Mouse (Mus musculus) stomach, embryonic 14.5 days (tissue): ENCODE results near the gene Sept9. TPM values are rescaled to one million over a fixed set of nuclear protein-coding genes. Genes with fewer than 3 reads are reported as not detected.
A peak's percentile ranks its signal among the peaks of the same experiment; 100 is the strongest.

Source experiments
- ATAC-seq: fragments of 200-750 bp; cut with Nextera tagmentation; 2 replicates; pipeline ENCODE4 v1.8.0; 2017; ENCODE audit warnings: low read depth, moderate TSS enrichment; ENCODE audit not compliant: insufficient number of reproducible peaks, insufficient read depth, low FRiP score
- H3K27ac ChIP-seq: fragments of 300-500 bp; sonication (generic); 2 replicates; pipeline ENCODE4 v1.5.1; 2014; ENCODE audit warnings: mild to moderate bottlenecking, low read length, moderate library complexity, mixed read lengths
- H3K27me3 ChIP-seq: fragments of 300-500 bp; sonication (generic); 2 replicates; pipeline ENCODE4 v1.6.1; 2014; ENCODE audit warnings: low read length, control low read depth, mixed read lengths; ENCODE audit not compliant: control insufficient read depth, insufficient read depth
- H3K36me3 ChIP-seq: fragments of 300-500 bp; sonication (generic); 2 replicates; pipeline ENCODE4 v1.6.1; 2014; ENCODE audit warnings: mild to moderate bottlenecking, control low read depth, low read length, moderate library complexity, mixed read lengths; ENCODE audit not compliant: control insufficient read depth, insufficient read depth
- H3K4me1 ChIP-seq: fragments of 300-500 bp; sonication (generic); 2 replicates; pipeline ENCODE4 v1.6.1; 2014; ENCODE audit warnings: low read length, control low read depth, mixed read lengths; ENCODE audit not compliant: control insufficient read depth, insufficient read depth
- H3K4me2 ChIP-seq: fragments of 300-500 bp; sonication (generic); replicated peaks from 2 replicates; pipeline ENCODE4 v1.6.1; 2014; ENCODE audit warnings: low read depth, low read length, control low read depth
- H3K4me3 ChIP-seq: fragments of 300-500 bp; sonication (generic); 2 replicates; pipeline ENCODE4 v1.5.1; 2014; ENCODE audit warnings: low read depth, low read length, control low read depth
- H3K9ac ChIP-seq: fragments of 300-500 bp; sonication (generic); replicated peaks from 2 replicates; pipeline ENCODE4 v1.6.1; 2014; ENCODE audit warnings: low read depth, mild to moderate bottlenecking, control low read depth, low read length, moderate library complexity, mixed read lengths
- H3K9me3 ChIP-seq: fragments of 300-500 bp; sonication (generic); 2 replicates; pipeline ENCODE4 v1.6.1; 2016; ENCODE audit warnings: low read depth, low read length, control low read depth; ENCODE audit not compliant: control insufficient read depth
- WGBS: fragments of 180-500 bp; shearing (Covaris S2); extraction: QIAGEN DNeasy Blood & Tissue Kit; methylation state at CpG from one replicate; pipeline ENCODE4 v1.1.7; 2014; 5-methylcytosine and 5-hydroxymethylcytosine counted together
- polyA plus RNA-seq: library from polyadenylated mRNA; unstranded; fragments of >200 nt; fragmentation: Nextera tagmentation; extraction: Ambion mirVana; gene quantifications from 2 replicates; pipeline ENCODE4 v1.2.1, GENCODE M21; 2014

Sept9 gene
- polyA plus RNA-seq, 1 experiment from 2014 or later, result 106 TPM

DNA sequence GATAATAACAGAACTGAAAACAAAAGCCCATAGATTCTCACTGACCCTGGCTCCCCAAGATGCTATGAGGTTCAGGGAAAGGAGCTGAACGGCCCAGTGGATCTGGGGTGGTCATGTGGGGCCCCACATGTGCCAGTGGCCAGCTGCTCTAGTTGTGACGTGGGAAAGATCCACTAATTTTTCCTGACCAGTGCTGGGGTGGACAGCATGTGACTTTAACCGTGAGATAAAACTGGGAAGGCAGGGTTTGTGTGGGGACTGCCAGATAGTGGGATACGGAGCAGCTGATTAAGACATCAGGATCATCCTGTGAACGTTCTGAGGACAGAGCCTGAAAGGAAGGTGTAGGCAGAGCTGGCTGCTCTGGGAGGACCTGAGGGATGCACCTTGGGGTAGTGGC, 48.1 kb downstream of the Sept9 start:
- H3K9ac ChIP-seq, result no peak overlapping the region
- ATAC-seq, result no peak
- no peak overlapping the region for H3K4me3 ChIP-seq
- H3K27me3 ChIP-seq, result no peaks in the 10 kb centered on the region
- peaks cover 26% of the 10 kb centered on the region for H3K4me1 ChIP-seq
- no peaks in the 10 kb centered on the region for H3K9me3 ChIP-seq
- WGBS, result 71% methylated on average over 5 of the region's 5 CpGs
- no peak overlapping the region for H3K4me2 ChIP-seq
- no peak overlapping the region for H3K27ac ChIP-seq
- no peaks in the 10 kb centered on the region for H3K36me3 ChIP-seq

DNA sequence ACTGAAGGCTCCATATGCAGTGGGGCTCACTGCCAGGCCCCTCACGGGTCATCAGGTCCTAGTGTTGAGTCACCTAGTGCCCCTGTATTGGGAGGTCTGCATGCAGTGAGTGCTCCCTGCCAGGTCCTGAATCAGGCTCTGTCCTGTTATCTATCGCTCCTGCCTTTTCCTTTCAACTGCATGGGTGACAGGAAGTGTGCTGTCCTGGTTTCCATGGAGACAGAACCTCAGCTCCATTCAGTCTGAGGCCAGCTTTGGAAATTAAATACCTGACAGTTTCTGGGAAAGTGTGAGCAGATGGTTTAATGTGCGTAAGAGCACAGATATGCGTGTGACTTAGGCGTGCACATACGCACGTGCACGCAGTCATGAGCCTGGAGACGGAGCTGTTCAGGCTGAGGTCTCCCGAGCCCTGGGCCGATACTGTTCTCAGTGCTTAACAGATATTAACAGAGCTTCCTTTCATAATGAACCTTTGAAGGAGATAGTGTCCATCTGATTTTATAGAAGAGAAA, 49.3 kb downstream of the Sept9 start:
- Histone ChIP-seq H3K9me3 (no peaks in the 10 kb centered on the region), H3K27me3 (no peaks in the 10 kb centered on the region), H3K4me2 (no peak overlapping the region), H3K27ac (no peak overlapping the region; the same call in 1 of the 2 replicates), H3K9ac (no peak overlapping the region), H3K36me3 (no peaks in the 10 kb centered on the region), H3K4me3 (no peak overlapping the region), H3K4me1 (peaks cover 34% of the 10 kb centered on the region)
- WGBS, result 40% methylated on average over 11 of the region's 11 CpGs
- peak; percentile 33; the same call in 1 of the 2 replicates for ATAC-seq

DNA sequence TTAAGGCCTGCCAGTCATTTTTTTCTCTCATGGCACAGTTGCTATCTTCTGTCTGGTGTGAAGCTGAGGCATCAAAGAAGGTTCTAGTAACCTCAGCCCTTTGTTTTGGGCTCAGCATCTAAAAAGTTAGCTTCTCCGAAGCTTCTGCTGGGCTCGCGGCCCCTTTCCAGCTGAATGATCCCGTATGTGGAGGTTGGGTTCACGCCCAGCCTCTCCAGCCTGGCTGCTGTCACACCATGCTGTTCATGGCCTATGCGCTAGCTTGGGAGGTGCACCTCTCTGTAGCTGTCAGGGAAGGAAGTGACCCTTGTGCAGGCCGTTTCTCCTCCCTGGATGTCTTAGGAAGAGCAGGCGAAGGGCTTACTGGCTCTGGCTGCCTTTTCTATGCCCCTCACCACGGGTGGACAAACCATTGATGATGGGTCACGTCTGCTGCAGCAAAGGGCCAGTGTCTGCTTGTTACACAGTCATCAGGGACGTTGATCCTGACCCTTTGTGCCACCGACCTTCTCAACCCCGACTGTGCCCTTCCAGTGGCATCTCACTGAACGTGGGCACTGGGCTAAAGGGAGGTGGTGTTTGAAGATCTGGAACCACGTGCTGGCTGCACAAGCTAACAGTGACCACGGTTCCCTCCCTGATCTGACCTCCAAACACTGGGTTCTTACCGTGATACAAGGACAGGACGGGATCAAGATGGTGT, 50.0 kb downstream of the Sept9 start:
- WGBS, result 73% methylated on average over 18 of the region's 18 CpGs
- no peak for ATAC-seq
- H3K4me2 ChIP-seq, result no peak overlapping the region
- H3K27ac ChIP-seq, result no peak overlapping the region; the same call in 1 of the 2 replicates
- H3K36me3 ChIP-seq, result no peaks in the 10 kb centered on the region
- H3K4me3 ChIP-seq, result no peak overlapping the region
- no peaks in the 10 kb centered on the region for H3K27me3 ChIP-seq
- H3K4me1 ChIP-seq, result peaks cover 40% of the 10 kb centered on the region
- H3K9me3 ChIP-seq, result no peaks in the 10 kb centered on the region
- H3K9ac ChIP-seq, result no peak overlapping the region

DNA sequence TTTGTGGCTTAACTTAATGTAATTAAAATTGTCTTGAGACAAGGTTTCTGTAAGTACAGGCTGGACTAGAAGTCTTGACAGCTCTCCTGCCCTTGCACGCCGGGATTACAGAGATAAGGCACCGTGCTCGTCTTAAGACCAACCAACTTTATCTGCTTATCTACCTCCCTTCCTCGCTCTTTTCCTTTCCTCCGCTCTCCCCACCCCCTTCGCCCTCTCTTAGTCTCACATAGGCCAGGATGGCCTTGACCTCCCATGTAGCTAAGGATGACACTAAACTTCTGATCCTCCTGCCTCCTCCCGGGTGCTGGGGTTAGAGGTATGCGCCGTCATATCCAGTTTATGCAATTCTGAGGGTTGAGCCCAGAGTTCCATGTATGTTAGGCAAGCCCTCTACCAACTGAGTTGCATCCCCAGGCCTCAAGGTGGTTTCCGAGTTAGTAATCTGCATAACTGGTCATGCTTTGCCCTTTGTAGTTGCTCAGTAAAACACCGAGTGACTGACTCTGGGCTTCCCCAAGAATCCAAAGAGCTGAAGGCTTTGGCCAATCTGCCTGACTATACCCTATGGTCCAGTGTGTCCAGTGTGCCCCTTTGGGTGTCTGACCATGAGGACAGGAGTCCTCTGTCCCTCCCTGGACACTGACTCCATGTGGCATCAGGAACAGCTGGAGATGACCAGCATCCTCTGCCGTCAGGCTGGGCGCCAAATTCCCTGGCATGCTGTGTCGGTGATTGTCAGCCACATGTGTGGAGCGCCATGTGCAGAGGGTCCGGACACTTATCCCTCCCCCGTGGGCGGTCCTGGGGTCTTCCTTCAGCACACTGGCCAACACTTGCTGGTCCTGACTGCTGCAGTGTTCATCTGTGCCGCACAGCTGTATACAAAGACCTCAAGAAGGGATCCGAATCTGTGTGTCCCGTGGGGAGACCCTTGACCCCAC, 50.8 kb downstream of the Sept9 start:
- H3K9me3 ChIP-seq, result no peaks in the 10 kb centered on the region
- no peak overlapping the region for H3K4me2 ChIP-seq
- no peak overlapping the region for H3K9ac ChIP-seq
- no peak for ATAC-seq
- no peaks in the 10 kb centered on the region for H3K36me3 ChIP-seq
- H3K4me1 ChIP-seq, result peaks cover 44% of the 10 kb centered on the region
- no peak overlapping the region for H3K4me3 ChIP-seq
- WGBS, result 87% methylated on average over 22 of the region's 22 CpGs
- no peak overlapping the region for H3K27ac ChIP-seq
- no peaks in the 10 kb centered on the region for H3K27me3 ChIP-seq

DNA sequence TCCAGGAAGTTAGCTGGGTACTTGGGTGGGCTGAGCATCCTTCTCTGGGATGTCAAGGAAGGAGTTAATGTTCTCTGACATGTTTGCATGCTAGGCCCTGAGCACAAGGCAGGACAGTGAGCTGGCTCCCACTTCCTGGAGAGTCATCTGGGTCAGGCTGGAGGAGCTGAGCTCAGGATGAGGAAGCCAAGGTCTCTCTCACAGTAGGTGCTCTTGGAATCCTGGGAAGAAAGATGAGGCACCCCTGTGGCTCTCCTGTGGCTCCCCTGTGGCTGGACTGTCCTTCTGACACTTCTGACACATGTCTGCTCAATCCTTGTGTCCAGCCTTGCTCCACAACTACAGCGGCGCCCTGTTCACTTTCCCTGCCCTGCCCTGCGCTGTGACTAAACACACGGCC, 52.3 kb downstream of the Sept9 start:
- no peak overlapping the region for H3K4me3 ChIP-seq
- no peak overlapping the region for H3K9ac ChIP-seq
- H3K4me2 ChIP-seq, result no peak overlapping the region
- H3K9me3 ChIP-seq, result no peaks in the 10 kb centered on the region
- H3K27ac ChIP-seq, result no peak overlapping the region
- peaks cover 44% of the 10 kb centered on the region for H3K4me1 ChIP-seq
- no peak for ATAC-seq
- no peaks in the 10 kb centered on the region for H3K27me3 ChIP-seq
- WGBS, result 76% methylated on average over 4 of the region's 4 CpGs
- no peaks in the 10 kb centered on the region for H3K36me3 ChIP-seq

DNA sequence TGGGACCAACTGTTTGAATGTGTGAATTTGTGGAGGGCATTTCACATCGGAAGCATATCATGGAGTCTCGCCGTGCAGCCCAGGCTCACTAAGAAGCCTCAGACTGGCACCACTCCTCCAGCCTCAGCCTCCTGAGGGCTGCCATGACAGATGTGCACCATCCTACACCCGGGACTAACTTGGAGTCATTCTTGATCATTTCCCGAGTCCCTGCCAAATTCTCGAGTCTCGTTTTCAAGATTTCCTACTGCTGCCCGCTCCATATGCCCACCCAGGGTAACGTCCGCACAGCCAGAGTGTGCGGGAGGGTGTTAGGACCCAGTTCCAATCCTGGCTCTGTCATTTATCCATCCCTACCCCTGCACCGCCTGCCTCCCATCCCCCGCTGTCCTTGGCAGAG, 53.4 kb downstream of the Sept9 start:
- Histone ChIP-seq H3K4me1 (peaks cover 41% of the 10 kb centered on the region), H3K9me3 (no peaks in the 10 kb centered on the region), H3K27ac (no peak overlapping the region), H3K4me3 (no peak overlapping the region), H3K27me3 (no peaks in the 10 kb centered on the region), H3K36me3 (no peaks in the 10 kb centered on the region), H3K9ac (no peak overlapping the region), H3K4me2 (no peak overlapping the region)
- no peak for ATAC-seq
- WGBS, result 82% methylated on average over 13 of the region's 13 CpGs

DNA sequence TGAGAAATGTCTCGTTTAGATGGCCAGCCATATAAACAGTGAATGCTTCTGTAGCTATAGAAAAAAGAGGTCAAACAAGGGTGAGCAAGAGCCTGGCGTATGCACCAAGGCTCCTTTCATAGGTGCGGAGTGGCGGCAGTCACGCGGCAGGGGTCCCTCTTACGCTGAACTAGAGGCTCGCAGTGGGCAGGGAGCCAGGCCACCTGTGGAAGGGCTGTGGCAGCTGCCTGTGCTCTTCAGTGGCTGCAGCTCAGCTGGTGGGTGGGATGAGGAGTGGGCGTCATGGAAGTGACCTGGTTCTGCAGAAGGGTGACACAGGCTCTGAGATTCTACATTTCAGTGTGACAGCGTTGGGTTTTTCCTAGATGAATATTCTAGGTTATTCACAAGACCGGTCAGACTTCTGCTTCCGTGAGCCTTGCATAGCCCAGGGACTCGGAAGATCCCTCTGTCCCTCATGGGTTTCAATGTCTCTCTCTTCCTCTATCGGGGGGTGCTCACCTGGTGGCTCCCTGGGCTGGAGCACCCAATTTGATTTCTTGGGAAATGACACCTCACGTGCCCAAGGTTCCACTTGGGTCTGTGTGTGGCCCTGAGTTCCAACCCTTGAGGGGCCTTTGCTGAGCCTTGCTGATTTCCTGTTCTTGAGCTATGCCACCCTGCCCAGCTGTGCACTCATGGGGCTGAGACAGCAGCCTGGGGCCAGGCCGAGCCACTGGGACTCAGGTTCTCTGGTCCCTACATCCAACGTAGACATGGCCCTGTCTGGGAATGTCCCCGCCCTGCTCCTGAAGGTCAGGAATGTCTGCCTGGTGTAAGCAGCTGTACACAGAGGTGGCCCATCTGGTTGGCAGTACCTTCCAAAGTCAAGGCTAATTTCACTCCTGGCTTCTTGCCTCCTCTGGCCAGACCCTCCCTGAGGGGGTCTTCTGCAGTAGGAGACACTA, 55.0 kb downstream of the Sept9 start:
- Histone ChIP-seq H3K4me1 (peaks cover 29% of the 10 kb centered on the region), H3K9me3 (no peaks in the 10 kb centered on the region), H3K27ac (no peak overlapping the region), H3K9ac (no peak overlapping the region), H3K4me2 (0 out of 2 replicates have a peak overlapping the region, but pooled peaks have one; percentile 5), H3K36me3 (no peaks in the 10 kb centered on the region), H3K4me3 (no peak overlapping the region), H3K27me3 (no peaks in the 10 kb centered on the region)
- peak; percentile 60; the same call in 1 of the 2 replicates for ATAC-seq
- WGBS, result 43% methylated on average over 18 of the region's 18 CpGs

DNA sequence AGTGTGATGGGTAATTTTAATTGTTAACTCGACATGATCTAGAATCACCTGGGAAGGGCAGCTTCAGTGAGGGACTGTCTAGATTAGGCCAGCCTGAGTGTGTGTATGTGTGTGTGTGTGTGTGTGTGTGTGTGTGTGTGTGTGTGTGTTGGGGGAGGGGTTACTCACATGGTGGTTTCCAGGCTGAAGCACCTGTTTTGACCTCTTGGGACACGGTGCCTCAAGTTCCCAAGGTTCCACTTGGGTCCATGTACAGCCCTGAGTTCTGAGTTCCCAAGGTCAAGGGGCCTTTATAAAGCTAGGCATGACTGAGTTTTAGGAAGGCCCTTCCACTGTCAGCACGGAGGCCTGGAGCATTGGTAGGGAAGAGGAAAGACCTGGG, 55.6 kb downstream of the Sept9 start:
- no peak overlapping the region for H3K4me3 ChIP-seq
- H3K4me1 ChIP-seq, result peaks cover 27% of the 10 kb centered on the region
- no peak for ATAC-seq
- H3K27ac ChIP-seq, result no peak overlapping the region
- H3K9ac ChIP-seq, result no peak overlapping the region
- H3K9me3 ChIP-seq, result no peaks in the 10 kb centered on the region
- 73% methylated on average over 3 of the region's 3 CpGs for WGBS
- no peaks in the 10 kb centered on the region for H3K36me3 ChIP-seq
- H3K4me2 ChIP-seq, result no peak overlapping the region
- H3K27me3 ChIP-seq, result no peaks in the 10 kb centered on the region
